Mouse (Mus musculus) embryonic stem cell, embryonic (primary cell): Measurements from ENCODE around the gene Acaa1b.

Source experiments
- CTCF ChIA-PET, 4 experiments: fragments of 300-600 bp in 2 of 4; fragments of 350-600 bp in 2 of 4; sonication (Branson Sonifier 250); formaldehyde crosslinking; loops; one replicate each; lab custom pipeline; 2022; ENCODE audit warnings: inconsistent platforms in 2 of 4; lab: Charles Lee
- POLR2A ChIA-PET, 4 experiments: fragments of 300-600 bp in 2 of 4; fragments of 350-600 bp in 2 of 4; sonication (Branson Sonifier 250); formaldehyde crosslinking; loops; one replicate each; lab custom pipeline; 2022; ENCODE audit warnings: antibody characterized with exemption in 4 of 4, inconsistent platforms in 1 of 4; lab: Charles Lee

The Acaa1b gene

DNA sequence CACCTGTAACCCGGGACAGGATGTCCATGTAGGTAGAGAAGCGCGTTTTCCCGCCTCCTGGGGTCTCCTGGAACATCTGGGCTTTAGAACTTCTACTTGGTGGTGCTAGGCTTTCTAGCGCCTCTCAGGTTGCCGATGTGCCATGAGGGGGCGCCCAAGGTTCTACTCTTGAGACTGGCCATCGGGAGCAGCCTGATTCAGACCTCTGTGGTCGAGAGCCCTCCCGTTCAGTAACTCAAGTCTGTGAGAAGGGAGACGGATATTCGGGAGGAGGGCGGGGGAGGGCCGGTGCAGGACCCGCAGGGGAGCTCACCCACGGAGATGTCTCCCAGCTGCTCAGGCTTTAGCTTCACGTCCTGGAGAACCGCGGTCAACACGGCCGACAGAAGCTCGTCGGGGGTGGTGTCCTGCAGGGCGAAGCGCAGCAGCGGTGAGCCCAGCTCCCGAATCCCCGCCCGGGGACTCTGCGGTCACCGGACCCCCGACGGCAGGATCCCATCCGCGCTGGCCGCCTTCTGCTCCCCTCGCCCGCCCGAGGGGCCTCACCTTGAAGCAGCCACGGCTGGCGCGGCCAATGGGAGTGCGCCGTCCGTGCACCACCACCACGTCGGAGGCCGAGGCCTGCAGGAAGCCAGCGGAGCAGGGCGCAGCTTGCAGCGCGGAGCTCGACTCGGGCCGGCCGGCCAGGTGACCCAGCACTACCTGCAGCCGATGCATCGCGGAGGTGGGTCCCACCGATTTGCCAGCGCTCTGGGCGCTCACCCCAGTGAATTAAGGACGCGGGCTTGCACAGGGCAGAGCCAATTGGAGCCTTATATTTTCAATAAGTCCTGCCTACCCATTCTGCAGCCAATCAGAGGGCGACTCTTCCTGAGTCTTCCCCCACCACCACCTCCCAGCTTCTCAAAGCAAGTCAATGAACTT is at the start of gene Acaa1b:
TSS of gene Acaa1b (minus strand) at position 816 of the 924 bp plus-strand sequence.
- ChIA-PET CTCF (interaction anchor here (0.6 to 2.6 kb wide), 19 partner anchors 11 to 909 kb away, joined by 3 to 11 read pairs (median 3); no protein-coding TSS in a partner anchor), POLR2A (interaction anchor here in 3 of 4 experiments (0.6 to 1.7 kb wide), 9 partner anchors 16 to 890 kb away, joined by 3 to 7 read pairs (median 3); partner anchors contain the start of genes Acaa1a (in 1 of the 3), Exog (in 1 of the 3) and Oxsr1 (in 1 of the 3))

DNA sequence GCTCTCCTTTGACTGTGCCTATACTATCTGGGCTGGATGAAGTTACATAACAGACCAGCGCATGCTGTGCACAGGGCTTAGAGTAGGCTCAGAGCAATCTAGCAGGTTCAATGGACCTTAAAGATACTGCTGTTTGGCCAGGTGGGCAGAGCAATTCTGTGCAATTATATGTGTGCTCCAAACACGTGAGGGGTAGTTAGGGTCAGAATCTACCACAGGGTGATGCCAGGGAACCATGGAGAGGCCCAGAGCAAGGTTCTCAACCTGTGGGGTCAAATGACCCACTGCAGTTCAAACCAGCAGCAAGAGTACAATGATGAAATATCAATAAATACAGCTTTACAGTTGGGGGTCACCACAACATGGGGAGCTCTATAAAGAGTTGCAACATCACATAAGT is 49.8 kb upstream of the Acaa1b start:
- POLR2A ChIA-PET: no interaction called here
- CTCF ChIA-PET: interaction anchor here in 2 of 4 experiments (0.5 to 0.9 kb wide), 2 partner anchors 15 to 684 kb away, joined by 3 read pairs; no protein-coding TSS in a partner anchor

DNA sequence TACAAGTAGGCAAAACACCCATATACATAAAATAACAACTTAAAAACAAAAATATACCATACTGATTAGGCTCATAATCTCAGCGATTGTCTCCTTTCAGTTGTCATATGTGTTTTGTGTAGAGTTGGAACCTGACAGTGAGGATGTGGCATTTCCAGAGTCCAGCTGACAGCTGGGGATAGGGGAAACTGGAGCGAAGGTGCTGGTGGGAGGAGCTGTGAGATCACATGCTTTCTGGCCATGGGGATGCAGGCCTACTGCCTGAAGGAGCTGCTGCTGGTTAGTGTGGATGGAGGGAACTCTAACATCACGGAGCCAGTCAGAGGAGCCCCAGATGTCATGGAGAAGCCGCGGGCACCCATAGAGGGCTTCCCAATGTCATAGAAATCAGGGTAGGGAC is 48.9 kb upstream of the Acaa1b start:
- ChIA-PET POLR2A (no interaction called here), CTCF (interaction anchor here in 2 of 4 experiments (0.5 to 0.9 kb wide), 2 partner anchors 14 to 685 kb away, joined by 3 read pairs; no protein-coding TSS in a partner anchor)

DNA sequence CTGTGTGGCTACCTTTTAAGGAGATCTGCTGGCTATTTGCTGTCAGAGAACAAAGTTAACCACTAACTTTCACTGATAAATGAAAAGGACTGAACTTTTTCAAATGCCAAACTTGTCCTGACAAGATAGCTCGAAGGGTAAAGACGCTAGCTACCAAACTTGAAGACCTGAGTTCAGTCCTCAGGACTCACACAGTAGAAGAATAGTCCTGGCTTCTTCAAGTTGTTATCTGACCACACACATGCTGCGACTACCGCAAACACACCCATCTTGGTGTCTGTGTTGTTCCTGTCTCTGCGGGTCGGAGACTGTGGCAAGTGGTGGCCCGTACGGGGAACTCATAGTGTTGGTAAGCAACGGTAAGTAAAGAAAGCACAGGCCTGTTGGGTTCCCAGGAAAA is 46.7 kb upstream of the Acaa1b start:
- CTCF ChIA-PET: interaction anchor here in 1 of 4 experiments (0.7 kb wide), 1 partner anchor 272 kb away, joined by 3 read pairs; no protein-coding TSS in a partner anchor
- POLR2A ChIA-PET: no interaction called here

DNA sequence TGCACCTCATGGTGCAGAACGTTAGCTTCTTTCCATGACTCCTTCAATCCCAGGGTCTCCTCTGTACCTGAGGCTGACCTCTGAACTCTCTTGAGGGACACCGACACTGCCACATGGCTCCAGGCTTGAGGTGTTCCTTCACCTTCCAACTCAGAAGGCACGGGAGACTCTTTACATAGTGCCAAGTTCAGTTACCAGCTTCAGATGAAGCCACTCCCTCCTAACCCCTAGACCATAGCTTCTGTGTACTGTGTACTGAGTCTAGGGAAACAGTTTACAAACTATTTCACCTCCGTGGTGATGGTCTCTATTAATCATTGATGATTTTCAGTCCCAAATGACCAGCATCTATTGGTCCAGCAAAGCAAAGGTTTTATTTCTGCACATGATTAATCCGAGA is 44.8 kb upstream of the Acaa1b start:
- CTCF ChIA-PET: interaction anchor here in 2 of 4 experiments (1.2 to 1.4 kb wide), 2 partner anchors 9 to 94 kb away, joined by 4 read pairs; no protein-coding TSS in a partner anchor
- POLR2A ChIA-PET: no interaction called here

GRCm38 (mm10) chr9:119199151-119199861 is 42.4 kb upstream of the Acaa1b start:
- CTCF ChIA-PET: interaction anchor here in 1 of 4 experiments (0.7 kb wide), 1 partner anchor 459 kb away, joined by 4 read pairs; no protein-coding TSS in a partner anchor
- POLR2A ChIA-PET: no interaction called here

DNA sequence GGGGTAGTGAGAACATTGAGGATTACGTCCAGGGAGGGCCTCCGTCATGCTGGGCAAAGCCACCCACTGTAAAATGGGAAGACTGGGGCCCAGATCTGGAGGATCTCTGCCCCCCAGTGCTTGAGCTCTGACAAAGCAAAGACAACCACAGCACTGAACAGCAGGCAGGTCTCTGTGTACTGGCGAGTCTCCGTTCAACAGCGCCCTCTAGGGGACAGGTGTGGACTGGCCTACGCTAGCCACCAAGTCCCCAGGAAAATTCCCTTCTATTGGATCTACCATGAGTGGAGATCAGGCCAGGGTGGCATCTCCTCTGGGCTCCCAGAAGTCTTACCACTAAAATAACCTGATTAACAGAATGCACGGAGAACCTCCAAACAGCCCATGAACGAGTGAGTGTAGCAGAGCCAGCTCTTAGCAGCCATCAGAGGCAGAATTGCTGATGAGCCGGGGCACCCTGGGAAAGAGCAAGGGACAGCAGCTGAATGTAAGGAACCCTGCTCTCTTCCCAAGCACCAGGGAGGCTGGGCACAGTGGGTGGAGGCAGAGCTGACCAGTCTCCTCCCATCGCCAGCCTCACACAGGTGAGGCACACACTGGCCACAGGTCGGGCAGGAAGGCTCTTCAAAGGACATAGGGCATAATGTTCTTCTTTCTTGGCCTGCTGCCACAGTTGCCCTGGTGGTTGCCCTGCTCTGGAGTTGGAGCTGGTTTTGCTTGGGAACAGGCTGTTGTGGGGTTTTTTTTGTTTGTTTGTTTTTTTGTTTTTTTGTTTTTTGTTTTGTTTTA is 35.5 kb upstream of the Acaa1b start:
- POLR2A ChIA-PET: interaction anchor here in 1 of 4 experiments (0.7 kb wide), 2 partner anchors 28 to 1675 kb away, joined by 5 to 11 read pairs; no protein-coding TSS in a partner anchor
- CTCF ChIA-PET: interaction anchor here (0.5 to 2.0 kb wide), 30 partner anchors 8 to 1237 kb away, joined by 3 to 12 read pairs (median 4); partner anchors contain the start of gene Acaa1b (in 2 of the 4)

- POLR2A ChIA-PET: interaction anchor here in 2 of 4 experiments (0.7 to 0.9 kb wide), 3 partner anchors 25 to 479 kb away, joined by 3 to 7 read pairs (median 4); no protein-coding TSS in a partner anchor
- CTCF ChIA-PET: interaction anchor here in 1 of 4 experiments (1.0 to 1.5 kb wide), 2 partner anchors 11 to 171 kb away, joined by 3 to 6 read pairs; no protein-coding TSS in a partner anchor
These were observed 24.4 kb upstream of the Acaa1b start for GRCm38 (mm10) chr9:119181241-119181728.

DNA sequence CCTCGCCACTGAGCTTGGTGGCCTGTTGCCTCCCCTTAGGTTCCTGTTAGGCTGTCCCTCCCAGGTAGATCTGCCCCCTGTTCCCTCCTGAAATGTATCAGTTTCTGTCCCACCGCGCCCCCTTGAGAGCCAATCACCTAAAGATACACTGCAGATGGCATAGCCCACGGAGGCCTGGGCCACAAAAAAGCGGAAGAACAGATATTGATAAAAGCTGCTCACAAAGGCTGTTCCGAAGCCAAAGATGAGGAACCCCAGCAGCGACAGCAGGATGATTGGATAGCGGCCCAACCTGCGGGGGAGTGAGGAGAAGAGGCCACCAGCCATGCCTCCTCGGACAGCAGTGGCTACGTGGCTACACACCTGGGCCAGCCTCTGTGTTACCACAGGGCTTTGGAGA is 22.4 kb upstream of the Acaa1b start:
- CTCF ChIA-PET: interaction anchor here in 1 of 4 experiments (0.9 kb wide), 1 partner anchor 13 kb away, joined by 3 read pairs; no protein-coding TSS in a partner anchor
- POLR2A ChIA-PET: no interaction called here

- POLR2A ChIA-PET: no interaction called here
- CTCF ChIA-PET: interaction anchor here in 2 of 4 experiments (0.7 to 1.0 kb wide), 2 partner anchors 11 to 23 kb away, joined by 3 read pairs; partner anchors contain the start of gene Acaa1b (in 1 of the 2)
These were observed 10.7 kb upstream of the Acaa1b start for GRCm38 (mm10) chr9:119167608-119168007.

DNA sequence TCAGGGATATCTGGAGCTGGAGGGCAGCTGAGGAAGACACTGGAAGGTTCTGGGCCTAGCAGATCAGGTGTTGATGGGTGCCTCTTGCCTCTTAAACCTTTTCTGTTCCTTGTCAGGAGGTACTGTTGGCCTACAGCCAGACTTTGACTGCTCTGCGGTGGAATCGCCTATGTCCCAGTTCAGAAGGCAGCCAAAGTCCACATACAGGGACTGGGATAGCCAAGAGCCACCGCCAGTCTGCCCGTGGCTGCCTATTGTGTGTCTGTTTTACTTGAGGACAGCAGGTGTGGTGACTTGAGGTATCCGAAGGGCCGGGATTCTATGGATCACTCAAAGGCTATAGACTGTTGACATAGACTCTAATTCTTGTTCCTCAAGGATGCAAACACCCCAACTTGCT is 8.7 kb upstream of the Acaa1b start:
- ChIA-PET POLR2A (no interaction called here), CTCF (interaction anchor here in 1 of 4 experiments (1.5 kb wide), 1 partner anchor 27 kb away, joined by 3 read pairs; no protein-coding TSS in a partner anchor)

DNA sequence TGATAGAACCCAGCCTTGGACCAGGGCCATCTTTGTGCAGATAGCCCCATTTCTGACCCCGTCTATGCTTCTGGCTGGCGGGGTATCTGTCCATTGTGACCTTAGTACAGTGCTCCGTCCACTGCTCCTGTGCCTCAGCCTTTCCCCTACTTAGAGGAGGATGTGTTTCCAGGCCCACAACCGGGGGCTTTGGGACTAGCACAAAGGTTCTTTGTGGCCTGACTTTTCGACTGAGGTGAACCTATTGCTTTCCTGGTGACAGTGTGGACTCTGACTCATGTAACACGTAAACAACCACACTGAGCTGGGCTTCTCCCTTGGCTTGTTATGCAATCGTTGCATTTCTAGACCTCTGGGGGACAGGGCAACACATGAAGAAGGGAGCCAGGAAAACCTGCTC is 7.8 kb upstream of the Acaa1b start:
- CTCF ChIA-PET: no interaction called here
- POLR2A ChIA-PET: interaction anchor here in 2 of 4 experiments (0.5 kb wide), 2 partner anchors 27 to 434 kb away, joined by 5 read pairs; no protein-coding TSS in a partner anchor

DNA sequence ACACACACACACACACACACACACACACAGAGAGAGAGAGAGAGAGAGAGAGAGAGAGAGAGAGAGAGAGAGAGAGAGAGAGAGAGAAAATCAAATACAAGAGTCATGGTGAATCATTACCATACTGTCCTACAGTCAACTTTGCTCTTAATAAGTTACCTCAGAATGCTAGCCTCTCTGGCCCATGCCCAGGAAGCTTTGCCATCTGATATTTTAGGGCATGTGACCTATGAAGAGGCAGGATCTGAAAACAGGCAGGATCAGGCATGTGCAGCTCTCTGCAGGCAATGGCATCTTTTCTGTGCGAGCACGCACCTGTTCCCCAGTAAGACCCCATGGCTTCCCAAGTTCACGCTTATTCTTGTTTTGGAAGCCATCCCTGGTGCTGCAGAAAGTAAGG is 3.8 kb upstream of the Acaa1b start:
- POLR2A ChIA-PET: no interaction called here

DNA sequence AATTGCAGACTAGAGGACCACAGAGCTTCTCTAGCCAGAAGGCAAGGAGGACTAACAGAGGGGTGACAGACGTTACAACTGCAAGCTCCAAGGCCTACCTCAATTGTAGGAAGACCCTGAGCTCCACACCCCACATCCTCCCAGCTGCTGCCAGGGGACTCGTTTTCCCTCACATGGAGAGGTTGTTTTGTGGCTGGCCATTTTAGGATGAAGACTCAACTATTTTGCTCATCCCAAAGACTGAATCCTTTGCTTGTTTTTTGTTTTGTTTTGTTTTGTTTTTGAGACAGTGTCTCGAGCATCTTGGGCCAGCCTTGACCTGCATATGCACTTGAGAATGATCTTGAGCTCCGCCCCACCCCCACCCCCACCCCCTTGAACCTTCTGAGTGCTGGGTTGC is 2.0 kb upstream of the Acaa1b start, which contains the start of gene Gm47289:
TSS of gene Gm47289 (plus strand) at position 301 of the 400 bp plus-strand sequence.
- ChIA-PET CTCF (interaction anchor here in 1 of 4 experiments (0.7 kb wide), 1 partner anchor 131 kb away, joined by 3 read pairs; no protein-coding TSS in a partner anchor), POLR2A (interaction anchor here in 1 of 4 experiments (0.7 to 1.4 kb wide), 3 partner anchors 9 to 840 kb away, joined by 3 read pairs; no protein-coding TSS in a partner anchor)

More for the DNA sequence above, 3.8 kb upstream of the Acaa1b start:
- CTCF ChIA-PET: no interaction called here

DNA sequence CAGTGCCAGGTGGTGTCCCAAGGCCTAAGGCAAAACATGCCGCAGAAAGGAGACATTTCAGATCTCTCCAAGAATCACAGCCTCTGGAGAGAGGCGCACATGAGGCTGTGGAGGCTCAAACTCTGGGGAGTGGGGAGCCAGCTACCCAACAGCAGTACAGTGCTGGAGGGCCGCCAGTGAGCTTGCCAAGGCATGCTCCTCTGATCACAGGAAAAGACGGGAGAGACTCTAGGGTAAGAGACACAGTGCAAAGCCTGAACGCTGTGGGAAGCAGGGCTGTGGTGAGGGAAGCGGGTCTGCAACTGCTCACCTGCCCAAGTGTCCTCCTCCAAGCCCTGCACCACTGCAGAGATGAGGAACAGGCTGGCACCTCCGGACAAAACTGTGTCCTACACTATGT is 1.1 kb downstream of the Acaa1b start:
- POLR2A ChIA-PET: interaction anchor here in 2 of 4 experiments (0.9 to 1.7 kb wide), 6 partner anchors 11 to 196 kb away, joined by 3 to 7 read pairs (median 4); partner anchors contain the start of genes Acaa1a (in 1 of the 2) and Oxsr1 (in 1 of the 2)
- CTCF ChIA-PET: interaction anchor here in 3 of 4 experiments (0.6 to 2.6 kb wide), 8 partner anchors 34 to 275 kb away, joined by 3 to 11 read pairs (median 3); no protein-coding TSS in a partner anchor

DNA sequence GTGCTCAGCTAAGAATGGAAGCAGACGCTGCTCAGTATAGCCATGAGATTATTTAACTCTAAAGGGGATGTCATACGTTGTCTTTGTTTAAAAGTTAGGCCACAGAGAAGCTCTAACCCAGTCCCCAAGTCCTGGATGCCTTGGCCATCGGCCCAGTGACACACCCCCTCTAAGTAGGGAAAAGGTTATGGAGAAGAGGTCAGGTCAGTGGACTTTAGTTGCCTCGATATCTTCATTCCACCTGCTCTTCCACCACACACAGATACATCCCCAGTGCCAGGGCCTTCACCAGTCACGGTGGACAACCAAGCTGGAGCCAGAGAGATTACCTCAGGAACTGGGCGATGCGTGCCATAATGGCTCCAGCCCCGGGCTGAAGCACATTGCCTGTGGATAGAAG is 1.5 kb downstream of the Acaa1b start:
- CTCF ChIA-PET: interaction anchor here in 3 of 4 experiments (0.6 to 2.6 kb wide), 5 partner anchors 35 to 305 kb away, joined by 3 to 11 read pairs (median 3); no protein-coding TSS in a partner anchor
- POLR2A ChIA-PET: interaction anchor here in 1 of 4 experiments (1.3 to 1.6 kb wide), 2 partner anchors 10 to 25 kb away, joined by 3 to 4 read pairs; no protein-coding TSS in a partner anchor
